Mouse (Mus musculus) stomach, postnatal 0 days (tissue): ENCODE measurements around the gene Adamts17.

Source experiments
- CTCF ChIP-seq: IDR thresholded peaks from 2 replicates; pipeline ENCODE4 v1.5.1; 2016; ENCODE audit warnings: antibody characterized with exemption, low read depth, mild to moderate bottlenecking, moderate library complexity
- EP300 ChIP-seq: optimal IDR thresholded peaks from 2 replicates; pipeline ENCODE3; 2016; ENCODE audit warnings: antibody characterized with exemption

GRCm38 (mm10) chr7:67162135-67162534, 322.6 kb downstream of the Adamts17 start:
- TF ChIP-seq CTCF (no peak), EP300 (no peak)
